Mouse (Mus musculus): ENCODE data around the gene Foxb1. TPM values are rescaled to one million over a fixed set of nuclear protein-coding genes. Genes with fewer than 3 reads are reported as not detected.

Foxb1 gene
- not detected in 2 replicates for polyA plus RNA-seq (2015; fragmentation: Nextera tagmentation; extraction: Ambion mirVana)

DNA sequence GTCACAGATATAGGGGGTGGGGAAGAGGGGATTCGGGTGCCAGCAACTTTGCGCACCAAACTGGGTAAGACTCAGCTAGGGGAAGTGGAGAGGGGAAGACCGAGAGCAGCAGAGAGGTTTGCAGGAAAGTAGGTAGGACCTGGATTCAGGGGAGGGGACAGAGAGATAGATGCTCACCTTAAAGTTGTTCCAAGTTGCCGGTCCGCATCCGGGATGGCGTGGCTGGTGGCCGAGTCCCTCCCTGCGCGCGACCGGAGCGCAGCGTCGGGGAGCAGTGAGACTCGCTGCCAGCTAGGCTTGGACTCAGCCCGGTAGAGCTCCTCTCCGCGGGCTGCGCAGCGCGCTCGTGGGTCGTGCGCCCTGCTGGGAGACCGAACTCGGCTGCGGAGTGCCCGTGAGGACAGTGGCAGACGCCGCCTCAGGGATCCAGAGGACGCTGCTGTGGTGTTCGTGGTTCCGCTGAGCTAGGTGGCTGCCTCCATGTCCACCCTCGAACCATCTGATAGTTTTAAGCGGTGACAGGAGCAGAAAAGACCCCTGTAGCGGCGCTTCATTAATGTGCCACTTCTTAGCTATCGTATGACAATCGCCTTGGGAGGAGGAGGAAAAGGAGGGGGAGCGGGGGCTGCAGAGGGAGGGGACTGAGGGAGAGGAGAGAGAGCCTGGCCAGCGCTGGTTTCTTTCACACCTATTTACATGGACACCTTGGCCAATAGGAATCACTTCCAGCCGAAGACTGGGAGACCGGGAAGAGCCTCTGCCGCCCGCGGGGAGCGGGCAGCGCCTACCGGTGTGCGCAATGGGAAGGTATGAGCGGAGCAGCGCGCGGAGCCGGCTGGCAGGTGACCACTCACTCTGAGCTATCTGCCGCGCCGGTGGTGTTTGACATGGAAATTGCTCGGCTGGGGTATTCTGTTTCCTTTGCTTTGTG lies at the start of gene Foxb1:
TSS of gene Foxb1 (minus strand) at position 570 of the 931 bp plus-strand sequence.
- H3K4me2 ChIP-seq (replicated peaks; ENCODE audit: low read depth) = no peak within 1 kb of the TSS

DNA sequence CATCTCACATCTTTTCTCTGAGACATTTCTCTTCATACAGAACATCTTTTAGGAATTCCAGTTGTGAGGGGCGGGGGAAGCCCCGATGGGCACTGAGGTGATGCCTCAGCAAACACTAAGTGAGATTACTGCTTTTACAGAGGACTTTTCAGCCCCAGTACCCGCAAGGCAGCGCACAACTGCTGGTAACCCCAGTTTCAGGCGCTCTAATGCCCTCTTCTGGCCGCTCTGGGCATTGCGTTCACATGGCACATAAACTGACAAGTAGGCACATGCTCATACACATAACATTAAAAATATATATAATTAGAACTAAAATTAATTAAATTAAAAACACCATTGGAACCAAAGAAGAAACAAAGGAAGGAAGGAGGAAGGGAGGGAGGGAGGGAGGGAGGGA lies 29.8 kb upstream of the Foxb1 start:
- 57% methylated on average over 7 of the region's 7 CpGs for WGBS
- no peak for ATAC-seq
- no peaks in the 10 kb centered on the region for H3K36me3 ChIP-seq (ENCODE audit: control insufficient read depth, insufficient read depth)

More for the DNA sequence above, at the start of gene Foxb1:
- Histone ChIP-seq H3K4me3 (ENCODE audit: low read depth, low read length) (no peak within 1 kb of the TSS), H3K27me3 (replicated peaks; ENCODE audit: control insufficient read depth, insufficient read depth, low read length) (peaks cover 98% of the 10 kb centered on the region), H3K4me1 (replicated peaks; ENCODE audit: control insufficient read depth, insufficient read depth, low read length) (no peaks in the 10 kb centered on the region), H3K36me3 (ENCODE audit: control insufficient read depth, insufficient read depth) (no peaks in the 10 kb centered on the region), H3K9ac (ENCODE audit: low read depth, low read length) (no peak within 1 kb of the TSS), H3K9me3 (ENCODE audit: control insufficient read depth) (no peaks in the 10 kb centered on the region), H3K27ac (ENCODE audit: low read depth, low read length) (no peak within 1 kb of the TSS)
- WGBS = under 1% methylated on average over 59 of the region's 60 CpGs
- no peak for ATAC-seq
- no peak for TF ChIP-seq CTCF (IDR thresholded peaks at IDR 0.05; ENCODE audit: low read depth)

GRCm38 (mm10) chr9:69779996-69780395 lies 19.3 kb upstream of the Foxb1 start:
- Histone ChIP-seq H3K4me3 (ENCODE audit: low read depth, low read length) (no peak overlapping the region), H3K4me2 (replicated peaks; ENCODE audit: low read depth) (no peak overlapping the region), H3K9me3 (ENCODE audit: control insufficient read depth) (no peaks in the 10 kb centered on the region), H3K27me3 (replicated peaks; ENCODE audit: control insufficient read depth, insufficient read depth, low read length) (peaks cover 10% of the 10 kb centered on the region; the same call in 1 of the 2 replicates), H3K27ac (ENCODE audit: low read depth, low read length) (no peak overlapping the region), H3K4me1 (replicated peaks; ENCODE audit: control insufficient read depth, insufficient read depth, low read length) (no peaks in the 10 kb centered on the region), H3K9ac (ENCODE audit: low read depth, low read length) (no peak overlapping the region), H3K36me3 (ENCODE audit: control insufficient read depth, insufficient read depth) (no peaks in the 10 kb centered on the region)
- no peak for ATAC-seq
- TF ChIP-seq CTCF (IDR thresholded peaks at IDR 0.05; ENCODE audit: low read depth) = no peak
- WGBS = 80% methylated on average over 2 of the region's 2 CpGs

More for the DNA sequence above, 29.8 kb upstream of the Foxb1 start:
- TF ChIP-seq CTCF (IDR thresholded peaks at IDR 0.05; ENCODE audit: low read depth) = peak; percentile 54
- Histone ChIP-seq H3K4me2 (replicated peaks; ENCODE audit: low read depth) (no peak overlapping the region), H3K4me1 (replicated peaks; ENCODE audit: control insufficient read depth, insufficient read depth, low read length) (no peaks in the 10 kb centered on the region), H3K27me3 (replicated peaks; ENCODE audit: control insufficient read depth, insufficient read depth, low read length) (no peaks in the 10 kb centered on the region), H3K9me3 (ENCODE audit: control insufficient read depth) (no peaks in the 10 kb centered on the region), H3K9ac (ENCODE audit: low read depth, low read length) (no peak overlapping the region), H3K4me3 (ENCODE audit: low read depth, low read length) (no peak overlapping the region), H3K27ac (ENCODE audit: low read depth, low read length) (no peak overlapping the region)

- H3K4me1 ChIP-seq (replicated peaks; ENCODE audit: control insufficient read depth, insufficient read depth, low read length) = no peaks in the 10 kb centered on the region
- no peak overlapping the region for H3K9ac ChIP-seq (ENCODE audit: low read depth, low read length)
- no peak overlapping the region for H3K4me2 ChIP-seq (replicated peaks; ENCODE audit: low read depth)
- no peaks in the 10 kb centered on the region for H3K36me3 ChIP-seq (ENCODE audit: control insufficient read depth, insufficient read depth)
- H3K27me3 ChIP-seq (replicated peaks; ENCODE audit: control insufficient read depth, insufficient read depth, low read length) = peaks cover 87% of the 10 kb centered on the region
- no peak for ATAC-seq
- no peak for TF ChIP-seq CTCF (IDR thresholded peaks at IDR 0.05; ENCODE audit: low read depth)
- H3K4me3 ChIP-seq (ENCODE audit: low read depth, low read length) = no peak overlapping the region
- H3K9me3 ChIP-seq (ENCODE audit: control insufficient read depth) = no peaks in the 10 kb centered on the region
- H3K27ac ChIP-seq (ENCODE audit: low read depth, low read length) = no peak overlapping the region
- 5% methylated on average over 21 of the region's 21 CpGs for WGBS
Observed at GRCm38 (mm10) chr9:69769949-69770585, 9.3 kb upstream of the Foxb1 start.

DNA sequence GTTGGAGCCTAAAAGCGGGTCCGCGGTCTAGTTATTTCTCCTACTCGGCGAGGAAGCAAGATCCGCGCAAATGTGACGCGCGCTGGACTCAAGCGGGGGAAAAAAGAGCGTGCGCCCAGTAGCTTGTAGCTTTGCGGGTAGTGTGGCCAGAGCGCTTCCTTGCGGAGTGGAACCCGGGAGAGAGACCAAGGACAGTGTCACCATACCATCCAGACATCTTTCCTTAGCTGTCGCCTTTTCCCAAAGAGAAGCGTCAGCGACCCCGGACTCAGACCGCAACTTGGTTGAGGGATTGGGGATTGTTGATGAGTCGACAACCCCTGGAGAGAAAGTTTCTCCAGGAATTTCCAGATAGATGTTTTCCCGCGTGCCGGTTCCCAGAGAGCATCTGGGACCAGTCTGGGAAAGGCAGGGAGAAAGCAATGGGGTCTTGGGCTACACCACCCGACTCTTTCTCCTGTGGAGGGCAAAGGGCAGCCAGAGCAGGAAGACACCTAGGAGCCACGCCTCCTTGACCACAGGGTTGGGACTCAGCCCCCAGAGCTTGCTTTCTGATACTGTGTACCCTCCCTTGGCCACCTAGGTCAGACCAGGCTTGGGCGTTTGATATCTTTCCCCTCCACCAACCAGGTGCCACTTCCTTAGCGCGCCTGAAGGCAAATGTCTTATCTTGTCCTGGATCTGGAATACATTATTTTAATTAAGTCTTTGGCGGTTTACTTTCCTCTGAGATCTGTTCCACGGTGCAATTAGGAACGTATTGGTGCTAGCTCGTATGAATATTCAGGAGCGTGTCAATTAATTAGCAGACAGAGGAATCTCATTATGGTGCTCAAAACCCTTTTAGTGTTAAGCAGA lies 8.6 kb upstream of the Foxb1 start:
- Histone ChIP-seq H3K9me3 (ENCODE audit: control insufficient read depth) (no peaks in the 10 kb centered on the region), H3K27ac (ENCODE audit: low read depth, low read length) (no peak overlapping the region), H3K4me3 (ENCODE audit: low read depth, low read length) (no peak overlapping the region), H3K27me3 (replicated peaks; ENCODE audit: control insufficient read depth, insufficient read depth, low read length) (peaks cover 93% of the 10 kb centered on the region), H3K4me1 (replicated peaks; ENCODE audit: control insufficient read depth, insufficient read depth, low read length) (no peaks in the 10 kb centered on the region), H3K36me3 (ENCODE audit: control insufficient read depth, insufficient read depth) (no peaks in the 10 kb centered on the region), H3K4me2 (replicated peaks; ENCODE audit: low read depth) (no peak overlapping the region), H3K9ac (ENCODE audit: low read depth, low read length) (no peak overlapping the region)
- WGBS = 2% methylated on average over 36 of the region's 36 CpGs
- ATAC-seq = no peak
- TF ChIP-seq CTCF (IDR thresholded peaks at IDR 0.05; ENCODE audit: low read depth) = no peak
